ENCODE assay signal across 8 mouse cellular contexts in the genomic region with DNA sequence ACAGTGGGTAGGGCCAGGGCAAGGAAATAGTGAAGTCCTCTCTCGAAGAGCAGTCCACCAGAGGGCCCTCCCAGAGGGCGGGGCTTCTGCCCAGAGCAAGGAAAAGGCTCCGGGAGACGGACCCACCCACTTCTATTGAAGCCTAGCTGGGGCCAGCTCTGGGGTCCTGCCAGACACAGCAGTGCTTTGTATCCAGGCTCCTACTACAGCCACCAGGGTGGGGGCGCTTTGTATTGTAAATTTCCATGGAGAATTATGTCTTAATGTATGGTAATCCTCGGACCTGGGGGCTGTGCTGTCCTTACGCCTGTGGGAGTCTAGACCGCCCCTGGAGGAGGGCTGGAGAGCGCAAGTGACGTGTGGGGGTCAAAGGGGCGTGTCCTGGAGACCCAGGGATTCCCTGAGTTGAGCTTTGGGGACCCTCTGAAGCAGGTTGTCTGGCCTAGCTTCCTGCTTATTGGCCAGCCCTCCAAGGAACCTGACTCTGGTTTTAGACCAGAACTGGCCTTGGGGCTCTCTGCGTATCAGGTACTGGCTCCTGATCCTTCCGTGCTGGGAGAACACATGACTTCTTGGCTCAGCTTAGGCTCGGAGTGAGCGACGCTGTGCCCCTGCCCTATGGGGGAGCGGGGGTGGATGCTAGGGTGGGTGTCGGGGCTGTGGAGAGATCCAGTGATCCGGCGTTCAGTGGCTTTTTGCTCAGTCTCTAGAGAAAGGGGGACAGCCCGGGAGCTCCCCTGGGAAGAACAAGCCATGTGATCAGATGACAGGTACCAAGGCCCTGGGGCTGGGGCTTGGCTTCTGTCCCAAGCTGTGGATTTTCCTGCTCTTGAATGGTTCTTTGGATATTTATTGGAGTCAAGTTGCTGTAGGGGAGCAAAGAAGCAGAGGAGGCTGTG.
A peak's percentile ranks its signal among the peaks of the same experiment; 100 is the strongest.
DNase-seq lines count a peak whose midpoint lies in the region; ATAC-seq and TF ChIP-seq lines count a peak whose summit lies in the region.

No protein-coding gene starts in this region.

- TF ChIP-seq CTCF in hindbrain, postnatal 0 days (IDR thresholded peaks at IDR 0.05; ENCODE audit: low read depth): peak; percentile 16

- H3K4me3 ChIP-seq in embryonic facial prominence, embryonic 14.5 days (ENCODE audit: low read depth, low read length): peak overlapping the region; percentile 6; the same call in 1 of the 2 replicates
- peak overlapping the region; percentile 8; the same call in 1 of the 2 replicates for H3K4me3 ChIP-seq in hindbrain, postnatal 0 days (ENCODE audit: low read length)

- H3K4me2 ChIP-seq in embryonic facial prominence, embryonic 14.5 days (ENCODE audit: low read depth, low read length): peak overlapping the region; percentile 45
- peak overlapping the region; percentile 48 for H3K4me2 ChIP-seq in hindbrain, postnatal 0 days (ENCODE audit: low read depth, low read length)

- H3K36me3 ChIP-seq in embryonic facial prominence, embryonic 14.5 days (ENCODE audit: control insufficient read depth, insufficient read depth, low read length): no peaks in the 10 kb centered on the region
- no peaks in the 10 kb centered on the region for H3K36me3 ChIP-seq in hindbrain, postnatal 0 days (ENCODE audit: insufficient read depth, low read length)

- WGBS in embryonic facial prominence, embryonic 14.5 days: 7% methylated on average over 20 of the region's 21 CpGs
- WGBS in hindbrain, postnatal 0 days: 8% methylated on average over 21 of the region's 21 CpGs

- H3K9ac ChIP-seq in embryonic facial prominence, embryonic 14.5 days (ENCODE audit: low read depth, low read length): 0 out of 2 replicates have a peak overlapping the region, but pooled peaks have one; percentile 15
- peak overlapping the region; percentile 15; the same call in 1 of the 2 replicates for H3K9ac ChIP-seq in hindbrain, postnatal 0 days (replicated peaks; ENCODE audit: low read length)

- H3K9me3 ChIP-seq in embryonic facial prominence, embryonic 14.5 days (ENCODE audit: control insufficient read depth, low read length): no peaks in the 10 kb centered on the region
- H3K9me3 ChIP-seq in hindbrain, postnatal 0 days (ENCODE audit: low read length): no peaks in the 10 kb centered on the region

- ATAC-seq in embryonic facial prominence, embryonic 14.5 days (ENCODE audit: low read depth): peak; percentile 62
- peak; percentile 46; the same call in 1 of the 2 replicates for ATAC-seq in hindbrain, postnatal 0 days
- ATAC-seq in CD4-positive, CD25-positive, alpha-beta regulatory T cell, adult 4 months: no peak

- peak; percentile 46 for DNase-seq in adrenal gland, postnatal 10 days
- DNase-seq in adrenal gland, adult 2 months: no peak
- DNase-seq in embryonic facial prominence, embryonic 14.5 days (ENCODE audit: low spot score): peak; percentile 87
- peak; percentile 73 for DNase-seq in hindbrain, postnatal 0 days (ENCODE audit: low spot score)
- peak; percentile 60 to 73 for DNase-seq in lung, postnatal 4 days
- no peak for DNase-seq in frontal cortex, postnatal 25 days (ENCODE audit: low spot score in 2 of 2)
- no peak for DNase-seq in cerebellum, adult 8-10 months

- peak overlapping the region; percentile 31 for H3K27ac ChIP-seq in embryonic facial prominence, embryonic 14.5 days (replicated peaks; ENCODE audit: low read depth, low read length)
- H3K27ac ChIP-seq in hindbrain, postnatal 0 days: peak overlapping the region; percentile 5; the same call in 1 of the 2 replicates

- H3K4me1 ChIP-seq in embryonic facial prominence, embryonic 14.5 days (ENCODE audit: control insufficient read depth, insufficient read depth, low read length): peaks cover 75% of the 10 kb centered on the region
- H3K4me1 ChIP-seq in hindbrain, postnatal 0 days (ENCODE audit: insufficient read depth, low read length): peaks cover 63% of the 10 kb centered on the region

- H3K27me3 ChIP-seq in embryonic facial prominence, embryonic 14.5 days (replicated peaks; ENCODE audit: control insufficient read depth, insufficient read depth, low read length): no peaks in the 10 kb centered on the region
- H3K27me3 ChIP-seq in hindbrain, postnatal 0 days (ENCODE audit: insufficient read depth, low read length): no peaks in the 10 kb centered on the region

Comparison
In these comparisons a context has a peak if more than half of its experiments do, and no peak if none do; other contexts are left out.
1. DNase-seq: peak in adrenal gland, postnatal 10 days (single experiment), embryonic facial prominence, embryonic 14.5 days (single experiment), hindbrain, postnatal 0 days (single experiment) and lung, postnatal 4 days (2 of 2); none in adrenal gland, adult 2 months (single experiment), frontal cortex, postnatal 25 days (0 of 2) and cerebellum, adult 8-10 months (single experiment).